Mouse (Mus musculus) myocyte (in vitro differentiated cells): Measurements from ENCODE around the gene Nlrp6. TPM values are rescaled to one million over a fixed set of nuclear protein-coding genes. Genes with fewer than 3 reads are reported as not detected.
A peak's percentile ranks its signal among the peaks of the same experiment; 100 is the strongest.
"Not testable (repeated sequence)": the region's sequence is repeated elsewhere in the genome, so short reads cannot be mapped to it uniquely, and the experiment has no call there.

Experiments
- H3K27me3 ChIP-seq: one replicate; pipeline ENCODE4 v1.6.1; 2011; ENCODE audit not compliant: control insufficient read depth, insufficient read depth, insufficient read length
- H3K36me3 ChIP-seq: one replicate; pipeline ENCODE4 v1.6.1; 2011; ENCODE audit not compliant: control insufficient read depth, insufficient read depth
- H3K4me2 ChIP-seq: one replicate; pipeline ENCODE4 v1.6.1; 2011; ENCODE audit warnings: low read depth, control low read depth
- H3K4me3 ChIP-seq: one replicate; pipeline ENCODE4 v1.5.1; 2011; ENCODE audit warnings: mild to moderate bottlenecking, control low read depth, moderate library complexity
- H3K79me2 ChIP-seq: one replicate; pipeline ENCODE4 v1.6.1; 2011; ENCODE audit not compliant: control insufficient read depth, insufficient read depth
- H3ac ChIP-seq: one replicate; pipeline ENCODE4 v1.6.1; 2011; ENCODE audit not compliant: control insufficient read depth, insufficient read length
- CEBPB ChIP-seq: IDR thresholded peaks from 2 replicates; pipeline ENCODE4 v1.6.1; 2011; ENCODE audit warnings: mild to moderate bottlenecking, moderate library complexity; ENCODE audit not compliant: poor library complexity, insufficient read depth, severe bottlenecking
- E2F4 ChIP-seq: IDR thresholded peaks from one replicate; pipeline ENCODE4 v1.6.1; 2011; ENCODE audit warnings: mild to moderate bottlenecking, control low read depth, moderate library complexity; ENCODE audit not compliant: insufficient read depth
- MAX ChIP-seq: IDR thresholded peaks from one replicate; pipeline ENCODE4 v1.6.1; 2011; ENCODE audit warnings: low read depth, mild to moderate bottlenecking, control low read depth
- MYOD1 ChIP-seq, 3 experiments: IDR thresholded peaks; one replicate each; pipeline ENCODE4 v1.6.1; 2011; ENCODE audit warnings: control low read depth in 2 of 3, low read depth in 2 of 3, mild to moderate bottlenecking in 2 of 3, moderate library complexity in 1 of 3; ENCODE audit not compliant: insufficient read length in 2 of 3, control insufficient read depth in 1 of 3
- MYOG ChIP-seq, 3 experiments: IDR thresholded peaks; one replicate each; pipeline ENCODE4 v1.6.1; 2011; ENCODE audit warnings: control low read depth in 2 of 3, low read depth in 2 of 3, mild to moderate bottlenecking in 2 of 3; ENCODE audit not compliant: insufficient read length in 2 of 3, control insufficient read depth in 1 of 3, insufficient read depth in 1 of 3
- POLR2A ChIP-seq: IDR thresholded peaks from one replicate; pipeline ENCODE4 v1.6.1; 2011; ENCODE audit warnings: low read depth, mild to moderate bottlenecking, control low read depth, moderate library complexity; ENCODE audit not compliant: insufficient read length
- POLR2AphosphoS2 ChIP-seq: IDR thresholded peaks from one replicate; pipeline ENCODE4 v1.6.1; 2011; ENCODE audit warnings: low read depth, control low read depth; ENCODE audit not compliant: insufficient read length
- REST ChIP-seq: IDR thresholded peaks from one replicate; pipeline ENCODE4 v1.6.1; 2011; ENCODE audit warnings: mild to moderate bottlenecking, control low read depth, moderate library complexity; ENCODE audit not compliant: insufficient read depth, insufficient read length
- SRF ChIP-seq: IDR thresholded peaks from one replicate; pipeline ENCODE4 v1.6.1; 2011; ENCODE audit warnings: low read depth; ENCODE audit not compliant: control insufficient read depth, insufficient read length
- TCF12 ChIP-seq: IDR thresholded peaks from one replicate; pipeline ENCODE4 v1.6.1; 2011; ENCODE audit warnings: mild to moderate bottlenecking, control low read depth; ENCODE audit not compliant: poor library complexity, insufficient read depth, severe bottlenecking
- TCF3 ChIP-seq: IDR thresholded peaks from one replicate; pipeline ENCODE4 v1.6.1; 2011; ENCODE audit warnings: low read depth, control low read depth; ENCODE audit not compliant: insufficient read length
- USF1 ChIP-seq: IDR thresholded peaks from one replicate; pipeline ENCODE4 v1.6.1; 2011; ENCODE audit warnings: low read depth, mild to moderate bottlenecking, control low read depth, moderate library complexity
- polyA plus RNA-seq: library from polyadenylated mRNA; unstranded; fragments of >200 nt; fragmentation: generic; extraction: Trizol; gene quantifications from one replicate; pipeline ENCODE4 v1.2.1, GENCODE M21; 2012; ENCODE audit warnings: missing spikeins

The Nlrp6 gene
- polyA plus RNA-seq, 1 experiment = 0.01 TPM

DNA sequence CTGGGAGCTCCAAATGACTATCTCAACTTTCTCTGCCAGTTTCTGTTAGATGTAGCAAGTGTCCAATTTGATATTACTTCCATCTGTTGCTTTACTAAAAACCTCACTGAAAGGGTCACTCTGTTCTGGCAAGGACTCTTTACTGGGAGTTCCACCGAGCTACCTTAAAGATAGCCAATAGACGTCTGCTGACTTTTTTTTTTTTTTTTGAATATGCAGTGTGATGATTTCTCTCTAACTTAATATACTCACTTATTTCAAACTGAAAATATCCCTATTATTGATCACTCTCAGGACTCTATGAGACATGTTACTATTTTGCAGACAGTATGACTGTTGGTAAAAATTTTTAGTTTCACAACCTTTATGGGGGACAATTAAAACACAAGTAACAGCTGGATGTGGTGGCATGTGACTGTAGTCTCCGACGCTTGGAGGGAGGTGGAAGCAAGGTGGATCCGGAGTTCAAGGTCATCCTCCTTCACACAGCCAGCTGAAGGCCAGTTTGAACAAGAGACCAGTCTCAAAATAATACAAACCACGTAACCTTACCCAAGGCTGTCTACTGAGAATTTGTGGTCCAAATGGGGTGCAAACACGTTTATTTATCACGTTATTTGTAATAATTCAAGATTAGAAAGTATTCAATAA lies 39.7 kb upstream of the Nlrp6 start:
- Histone ChIP-seq H3ac (peak overlapping the region; percentile 40), H3K4me2 (peak overlapping the region; percentile 99), H3K27me3 (no peaks in the 10 kb centered on the region), H3K79me2 (peaks cover 35% of the 10 kb centered on the region), H3K4me3 (peak overlapping the region; percentile 98), H3K36me3 (peaks cover 4% of the 10 kb centered on the region)
- no peak for TF ChIP-seq MAX
- no peak for TF ChIP-seq USF1
- no peak for TF ChIP-seq SRF
- TF ChIP-seq CEBPB = no peak
- no peak for TF ChIP-seq TCF12
- no peak for TF ChIP-seq POLR2A
- TF ChIP-seq POLR2AphosphoS2 = no peak
- no peak for TF ChIP-seq MYOG (IDR thresholded peaks at IDR 0.05; ENCODE audit: control insufficient read depth in 1 of 3, insufficient read depth in 1 of 3, insufficient read length in 2 of 3, low read depth in 2 of 3)
- TF ChIP-seq REST = no peak
- no peak for TF ChIP-seq MYOD1 (IDR thresholded peaks at IDR 0.05; ENCODE audit: control insufficient read depth in 1 of 3, insufficient read length in 2 of 3, low read depth in 2 of 3)
- no peak for TF ChIP-seq TCF3
- TF ChIP-seq E2F4 = no peak

DNA sequence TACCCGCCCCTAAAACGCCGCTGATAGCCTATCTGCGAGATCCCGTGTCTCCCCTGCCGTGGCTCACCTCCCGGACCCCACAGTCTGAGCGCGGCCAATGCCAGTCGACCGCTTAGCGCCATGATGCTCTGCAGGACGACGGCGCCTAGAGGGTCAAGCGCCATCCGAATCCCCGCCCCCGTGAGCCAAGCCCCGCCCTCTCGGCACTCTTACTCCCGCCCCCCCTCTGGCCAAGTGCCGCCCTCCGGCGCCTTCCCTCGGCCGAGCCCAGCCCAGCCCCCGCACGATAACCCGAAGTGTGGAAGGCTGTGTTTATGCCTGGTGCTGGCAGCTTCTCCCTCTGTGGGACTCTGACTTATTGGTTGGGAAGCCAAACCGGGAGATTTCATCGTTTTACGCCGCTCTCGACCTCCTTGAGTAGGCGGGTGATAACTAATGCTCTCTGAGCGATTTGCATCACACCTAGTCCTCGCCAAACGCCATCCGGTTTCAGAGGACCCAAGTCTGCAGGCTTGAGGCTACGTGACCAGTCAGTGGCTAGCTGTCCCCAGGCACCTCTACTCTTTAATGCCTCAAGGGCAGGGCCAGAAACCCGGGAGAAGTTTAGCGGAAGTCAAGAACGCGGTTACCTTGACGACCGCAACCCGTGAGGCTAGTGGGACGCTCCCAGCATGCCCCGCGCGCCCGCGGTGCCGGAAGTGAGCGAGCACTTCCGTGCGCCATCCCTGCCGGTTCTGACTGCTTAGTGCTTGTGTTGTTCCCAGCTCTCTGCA lies 38.8 kb upstream of the Nlrp6 start, which contains the start of the genes Psmd13 and Sirt3:
TSS of gene Psmd13 (plus strand) at position 273 of the 773 bp plus-strand sequence.
TSS of gene Sirt3 (minus strand) at position 614 of the 773 bp plus-strand sequence.
- Histone ChIP-seq H3K36me3 (peaks cover 10% of the 10 kb centered on the region), H3K4me2 (peak within 1 kb of the TSS; percentile 99), H3K4me3 (peak within 1 kb of the TSS; percentile 98), H3K79me2 (peaks cover 38% of the 10 kb centered on the region), H3ac (peak within 1 kb of the TSS; percentile 40), H3K27me3 (no peaks in the 10 kb centered on the region)
- TF ChIP-seq TCF12 (no peak), TCF3 (no peak), SRF (no peak), E2F4 (no peak), MAX (no peak), MYOG (IDR thresholded peaks at IDR 0.05; ENCODE audit: control insufficient read depth in 1 of 3, insufficient read depth in 1 of 3, insufficient read length in 2 of 3, low read depth in 2 of 3) (no peak), REST (no peak), CEBPB (no peak), USF1 (peak; percentile 20), POLR2A (peak; percentile 95), MYOD1 (IDR thresholded peaks at IDR 0.05; ENCODE audit: control insufficient read depth in 1 of 3, insufficient read length in 2 of 3, low read depth in 2 of 3) (no peak), POLR2AphosphoS2 (peak; percentile 92)

- H3K4me2 ChIP-seq = peak overlapping the region; percentile 69
- H3K4me3 ChIP-seq = peak overlapping the region; percentile 98
- TF ChIP-seq USF1 (no peak), TCF12 (no peak), MYOG (IDR thresholded peaks at IDR 0.05; ENCODE audit: control insufficient read depth in 1 of 3, insufficient read depth in 1 of 3, insufficient read length in 2 of 3, low read depth in 2 of 3) (no peak), POLR2A (no peak), MYOD1 (IDR thresholded peaks at IDR 0.05; ENCODE audit: control insufficient read depth in 1 of 3, insufficient read length in 2 of 3, low read depth in 2 of 3) (no peak), POLR2AphosphoS2 (no peak), CEBPB (no peak), MAX (no peak), SRF (no peak), TCF3 (no peak), REST (no peak), E2F4 (no peak)
- peaks cover 16% of the 10 kb centered on the region for H3K36me3 ChIP-seq
- no peaks in the 10 kb centered on the region for H3K27me3 ChIP-seq
- H3ac ChIP-seq = peak overlapping the region; percentile 40
- H3K79me2 ChIP-seq = peaks cover 38% of the 10 kb centered on the region
Observed at GRCm38 (mm10) chr7:140882469-140882803, 38.3 kb upstream of the Nlrp6 start.

GRCm38 (mm10) chr7:140890636-140891035 lies 30.1 kb upstream of the Nlrp6 start:
- H3K4me2 ChIP-seq, H3ac ChIP-seq, H3K4me3 ChIP-seq, H3K79me2 ChIP-seq, H3K27me3 ChIP-seq: not testable (repeated sequence)
- H3K36me3 ChIP-seq = peaks cover 40% of the 10 kb centered on the region

- Histone ChIP-seq H3K79me2 (no peaks in the 10 kb centered on the region), H3K36me3 (peaks cover 31% of the 10 kb centered on the region)
- TF ChIP-seq MYOD1 (IDR thresholded peaks at IDR 0.05; ENCODE audit: control insufficient read depth in 1 of 3, insufficient read length in 2 of 3, low read depth in 2 of 3) = no peak
- no peak for TF ChIP-seq CEBPB
Observed at GRCm38 (mm10) chr7:140894031-140894430, 26.7 kb upstream of the Nlrp6 start.

More at GRCm38 (mm10) chr7:140894031-140894430, 26.7 kb upstream of the Nlrp6 start:
- H3K4me2 ChIP-seq = no peak overlapping the region
- H3ac ChIP-seq = no peak overlapping the region
- no peaks in the 10 kb centered on the region for H3K27me3 ChIP-seq
- H3K4me3 ChIP-seq = no peak overlapping the region
